8 mouse cellular contexts compared by ENCODE assay signal in genomic region chr6:125166861-125167650, GRCm38 (mm10). TPM values are rescaled to one million over a fixed set of nuclear protein-coding genes. Genes with fewer than 3 reads are reported as not detected.
DNase-seq lines count a peak whose midpoint lies in the region; ATAC-seq and TF ChIP-seq lines count a peak whose summit lies in the region.

No protein-coding gene starts in this region.

- H3K36me3 ChIP-seq in intestine, embryonic 16.5 days (ENCODE audit: control insufficient read depth, insufficient read depth, low read length): peaks cover 21% of the 10 kb centered on the region; the same call in 1 of the 2 replicates
- H3K36me3 ChIP-seq in lung, postnatal 0 days (ENCODE audit: insufficient read depth, low read length): no peaks in the 10 kb centered on the region
- peaks cover 44% of the 10 kb centered on the region for H3K36me3 ChIP-seq in thymus, adult 2 months (ENCODE audit: control insufficient read depth, insufficient read depth, low read length)

- ATAC-seq in intestine, embryonic 16.5 days: peak; percentile 61
- ATAC-seq in lung, postnatal 0 days: no peak

- peak overlapping the region; percentile 77 for H3K9ac ChIP-seq in intestine, embryonic 16.5 days (ENCODE audit: low read depth, low read length)
- H3K9ac ChIP-seq in lung, postnatal 0 days (replicated peaks; ENCODE audit: low read depth): no peak overlapping the region

- intact Hi-C loops in gastrocnemius, postnatal 14 days (cut with DNase I; ENCODE audit: low total_unique reads): no loop called here

- TF ChIP-seq EP300 in lung, postnatal 0 days (IDR thresholded peaks at IDR 0.05): no peak

- no peaks in the 10 kb centered on the region for H3K9me3 ChIP-seq in intestine, embryonic 16.5 days (ENCODE audit: control insufficient read depth, low read length)
- no peaks in the 10 kb centered on the region for H3K9me3 ChIP-seq in lung, postnatal 0 days (ENCODE audit: low read length)

- H3K4me1 ChIP-seq in intestine, embryonic 16.5 days (ENCODE audit: control insufficient read depth, insufficient read depth, low read length): peaks cover 29% of the 10 kb centered on the region
- H3K4me1 ChIP-seq in lung, postnatal 0 days (ENCODE audit: insufficient read depth, low read depth, low read length): peaks cover 7% of the 10 kb centered on the region; the same call in 1 of the 2 replicates
- peaks cover 22% of the 10 kb centered on the region for H3K4me1 ChIP-seq in thymus, adult 2 months (replicated peaks; ENCODE audit: control insufficient read depth, insufficient read depth, low read length)

- 13% methylated on average over 10 of the region's 10 CpGs for whole genome bisulfite sequencing in intestine, embryonic 16.5 days
- 24% methylated on average over 9 of the region's 10 CpGs for WGBS in lung, postnatal 0 days
- WGBS in thymus, adult 2 months: 69% methylated on average over 10 of the region's 10 CpGs

- H3K4me3 ChIP-seq in intestine, embryonic 16.5 days (ENCODE audit: low read length): peak overlapping the region; percentile 91
- H3K4me3 ChIP-seq in lung, postnatal 0 days (ENCODE audit: low read depth, low read length): peak overlapping the region; percentile 73; the same call in 1 of the 2 replicates
- no peak overlapping the region for H3K4me3 ChIP-seq in thymus, adult 2 months (ENCODE audit: control insufficient read depth, insufficient read depth, low read length)

- peak; percentile 36 for DNase-seq in right cerebral cortex, postnatal 4 days
- no peak for DNase-seq in right cerebral cortex, postnatal 14 days
- peak; percentile 80 for DNase-seq in cerebellum, adult 9-11 months
- peak; percentile 88 for DNase-seq in gastrocnemius, postnatal 14 days
- DNase-seq in lung, postnatal 0 days (ENCODE audit: low spot score): peak; percentile 43
- DNase-seq in testis, postnatal 10 days (ENCODE audit: low spot score): peak; percentile 48
- no peak for DNase-seq in thymus, adult 2 months

- no peak for TF ChIP-seq POLR2A in thymus, adult 2 months (IDR thresholded peaks at IDR 0.05; ENCODE audit: control insufficient read depth, extremely low read depth, insufficient read depth, low read length, poor library complexity)

- H3K4me2 ChIP-seq in intestine, embryonic 16.5 days (ENCODE audit: low read depth, low read length): peak overlapping the region; percentile 82
- H3K4me2 ChIP-seq in lung, postnatal 0 days (replicated peaks; ENCODE audit: low read depth, low read length): peak overlapping the region; percentile 97

- H3K27me3 ChIP-seq in intestine, embryonic 16.5 days (replicated peaks; ENCODE audit: control insufficient read depth, insufficient read depth, low read length): no peaks in the 10 kb centered on the region
- H3K27me3 ChIP-seq in lung, postnatal 0 days (replicated peaks; ENCODE audit: insufficient read depth, low read length): no peaks in the 10 kb centered on the region
- no peaks in the 10 kb centered on the region for H3K27me3 ChIP-seq in thymus, adult 2 months (ENCODE audit: control insufficient read depth, insufficient read depth, low read length)

- H3K27ac ChIP-seq in intestine, embryonic 16.5 days (ENCODE audit: low read length): peak overlapping the region; percentile 99
- H3K27ac ChIP-seq in lung, postnatal 0 days (ENCODE audit: low read length): peak overlapping the region; percentile 90
- no peak overlapping the region for H3K27ac ChIP-seq in thymus, adult 2 months (ENCODE audit: control insufficient read depth, insufficient read depth, low read length)

- TF ChIP-seq CTCF in lung, postnatal 0 days (IDR thresholded peaks at IDR 0.05): no peak
- TF ChIP-seq CTCF in thymus, adult 2 months (IDR thresholded peaks at IDR 0.05; ENCODE audit: borderline replicate concordance, control insufficient read depth, extremely low read depth, insufficient read depth, low read length, poor library complexity): no peak

RNA-seq across cellular contexts. Expression of gene Gapdh, which starts 0.8 kb away (rescaled TPM):
- over 10,000 TPM in 1 of 2 experiments, 1,000 to 10,000 TPM in 1; 9,479 to 10,041 TPM for total RNA-seq in gastrocnemius, postnatal 14 days (2021)
- 2,256 and 2,328 TPM in 2 replicates for polyA plus RNA-seq in intestine, embryonic 16.5 days (2015; fragmentation: Nextera tagmentation; extraction: Ambion mirVana)
- 381 and 429 TPM in 2 replicates for polyA plus RNA-seq in lung, postnatal 0 days (2015; fragmentation: Nextera tagmentation; extraction: Ambion mirVana)
- polyA plus RNA-seq in thymus, adult 2 months (2012; rRNA removed): 3,688 and 4,326 TPM in 2 replicates

RNA-seq across cellular contexts. Expression of gene Iffo1, which starts 22.0 kb away (rescaled TPM):
- total RNA-seq in gastrocnemius, postnatal 14 days (2021): 10 to 100 TPM; 24.0 to 28.7 TPM
- polyA plus RNA-seq in intestine, embryonic 16.5 days (2015; fragmentation: Nextera tagmentation; extraction: Ambion mirVana): 4.5 and 5.3 TPM in 2 replicates
- polyA plus RNA-seq in lung, postnatal 0 days (2015; fragmentation: Nextera tagmentation; extraction: Ambion mirVana): 7.1 and 8.3 TPM in 2 replicates
- polyA plus RNA-seq in thymus, adult 2 months (2012; rRNA removed): 90.4 and 94.6 TPM in 2 replicates

RNA-seq across cellular contexts. Expression of gene Ncapd2, which starts 24.4 kb away (rescaled TPM):
- total RNA-seq in gastrocnemius, postnatal 14 days (2021): 10 to 100 TPM; 18.4 to 18.7 TPM
- polyA plus RNA-seq in intestine, embryonic 16.5 days (2015; fragmentation: Nextera tagmentation; extraction: Ambion mirVana): 67.8 and 78.0 TPM in 2 replicates
- polyA plus RNA-seq in lung, postnatal 0 days (2015; fragmentation: Nextera tagmentation; extraction: Ambion mirVana): 5.9 and 7.9 TPM in 2 replicates
- 430 and 598 TPM in 2 replicates for polyA plus RNA-seq in thymus, adult 2 months (2012; rRNA removed)

RNA-seq across cellular contexts. Expression of gene Mrpl51, which starts 24.5 kb away (rescaled TPM):
- 100 to 1,000 TPM; 214 to 227 TPM for total RNA-seq in gastrocnemius, postnatal 14 days (2021)
- 267 and 284 TPM in 2 replicates for polyA plus RNA-seq in intestine, embryonic 16.5 days (2015; fragmentation: Nextera tagmentation; extraction: Ambion mirVana)
- polyA plus RNA-seq in lung, postnatal 0 days (2015; fragmentation: Nextera tagmentation; extraction: Ambion mirVana): 151 and 154 TPM in 2 replicates
- polyA plus RNA-seq in thymus, adult 2 months (2012; rRNA removed): 68.1 and 70.7 TPM in 2 replicates

RNA-seq across cellular contexts. Expression of gene Nop2, which starts 35.3 kb away (rescaled TPM):
- 10 to 100 TPM; 16.0 to 20.4 TPM for total RNA-seq in gastrocnemius, postnatal 14 days (2021)
- polyA plus RNA-seq in intestine, embryonic 16.5 days (2015; fragmentation: Nextera tagmentation; extraction: Ambion mirVana): 59.5 and 66.8 TPM in 2 replicates
- 16.9 and 17.7 TPM in 2 replicates for polyA plus RNA-seq in lung, postnatal 0 days (2015; fragmentation: Nextera tagmentation; extraction: Ambion mirVana)
- polyA plus RNA-seq in thymus, adult 2 months (2012; rRNA removed): 26.4 and 28.6 TPM in 2 replicates

Comparison
In these comparisons a context has a peak if more than half of its experiments do, and no peak if none do; other contexts are left out.
1. DNase-seq: peak in right cerebral cortex, postnatal 4 days (single experiment), cerebellum, adult 9-11 months (single experiment), gastrocnemius, postnatal 14 days (single experiment), lung, postnatal 0 days (single experiment) and testis, postnatal 10 days (single experiment); none in right cerebral cortex, postnatal 14 days (single experiment) and thymus, adult 2 months (single experiment).